Mouse (Mus musculus) myocyte (in vitro differentiated cells): Measurements from ENCODE around the gene Mbd5. TPM values are rescaled to one million over a fixed set of nuclear protein-coding genes. Genes with fewer than 3 reads are reported as not detected.

ENCODE experiments used
- H3K27me3 ChIP-seq: one replicate; pipeline ENCODE4 v1.6.1; 2011; ENCODE audit not compliant: control insufficient read depth, insufficient read depth, insufficient read length
- H3K36me3 ChIP-seq: one replicate; pipeline ENCODE4 v1.6.1; 2011; ENCODE audit not compliant: control insufficient read depth, insufficient read depth
- H3K4me2 ChIP-seq: one replicate; pipeline ENCODE4 v1.6.1; 2011; ENCODE audit warnings: low read depth, control low read depth
- H3K4me3 ChIP-seq: one replicate; pipeline ENCODE4 v1.5.1; 2011; ENCODE audit warnings: mild to moderate bottlenecking, control low read depth, moderate library complexity
- H3K79me2 ChIP-seq: one replicate; pipeline ENCODE4 v1.6.1; 2011; ENCODE audit not compliant: control insufficient read depth, insufficient read depth
- H3ac ChIP-seq: one replicate; pipeline ENCODE4 v1.6.1; 2011; ENCODE audit not compliant: control insufficient read depth, insufficient read length
- CEBPB ChIP-seq: IDR thresholded peaks from 2 replicates; pipeline ENCODE4 v1.6.1; 2011; ENCODE audit warnings: mild to moderate bottlenecking, moderate library complexity; ENCODE audit not compliant: poor library complexity, insufficient read depth, severe bottlenecking
- E2F4 ChIP-seq: IDR thresholded peaks from one replicate; pipeline ENCODE4 v1.6.1; 2011; ENCODE audit warnings: mild to moderate bottlenecking, control low read depth, moderate library complexity; ENCODE audit not compliant: insufficient read depth
- MAX ChIP-seq: IDR thresholded peaks from one replicate; pipeline ENCODE4 v1.6.1; 2011; ENCODE audit warnings: low read depth, mild to moderate bottlenecking, control low read depth
- MYOD1 ChIP-seq, 3 experiments: IDR thresholded peaks; one replicate each; pipeline ENCODE4 v1.6.1; 2011; ENCODE audit warnings: control low read depth in 2 of 3, low read depth in 2 of 3, mild to moderate bottlenecking in 2 of 3, moderate library complexity in 1 of 3; ENCODE audit not compliant: insufficient read length in 2 of 3, control insufficient read depth in 1 of 3
- MYOG ChIP-seq, 3 experiments: IDR thresholded peaks; one replicate each; pipeline ENCODE4 v1.6.1; 2011; ENCODE audit warnings: control low read depth in 2 of 3, low read depth in 2 of 3, mild to moderate bottlenecking in 2 of 3; ENCODE audit not compliant: insufficient read length in 2 of 3, control insufficient read depth in 1 of 3, insufficient read depth in 1 of 3
- POLR2A ChIP-seq: IDR thresholded peaks from one replicate; pipeline ENCODE4 v1.6.1; 2011; ENCODE audit warnings: low read depth, mild to moderate bottlenecking, control low read depth, moderate library complexity; ENCODE audit not compliant: insufficient read length
- POLR2AphosphoS2 ChIP-seq: IDR thresholded peaks from one replicate; pipeline ENCODE4 v1.6.1; 2011; ENCODE audit warnings: low read depth, control low read depth; ENCODE audit not compliant: insufficient read length
- REST ChIP-seq: IDR thresholded peaks from one replicate; pipeline ENCODE4 v1.6.1; 2011; ENCODE audit warnings: mild to moderate bottlenecking, control low read depth, moderate library complexity; ENCODE audit not compliant: insufficient read depth, insufficient read length
- SRF ChIP-seq: IDR thresholded peaks from one replicate; pipeline ENCODE4 v1.6.1; 2011; ENCODE audit warnings: low read depth; ENCODE audit not compliant: control insufficient read depth, insufficient read length
- TCF12 ChIP-seq: IDR thresholded peaks from one replicate; pipeline ENCODE4 v1.6.1; 2011; ENCODE audit warnings: mild to moderate bottlenecking, control low read depth; ENCODE audit not compliant: poor library complexity, insufficient read depth, severe bottlenecking
- TCF3 ChIP-seq: IDR thresholded peaks from one replicate; pipeline ENCODE4 v1.6.1; 2011; ENCODE audit warnings: low read depth, control low read depth; ENCODE audit not compliant: insufficient read length
- USF1 ChIP-seq: IDR thresholded peaks from one replicate; pipeline ENCODE4 v1.6.1; 2011; ENCODE audit warnings: low read depth, mild to moderate bottlenecking, control low read depth, moderate library complexity
- polyA plus RNA-seq: library from polyadenylated mRNA; unstranded; fragments of >200 nt; fragmentation: generic; extraction: Trizol; gene quantifications from one replicate; pipeline ENCODE4 v1.2.1, GENCODE M21; 2012; ENCODE audit warnings: missing spikeins

Gene Mbd5
- polyA plus RNA-seq, 1 experiment = 5.0 TPM

DNA sequence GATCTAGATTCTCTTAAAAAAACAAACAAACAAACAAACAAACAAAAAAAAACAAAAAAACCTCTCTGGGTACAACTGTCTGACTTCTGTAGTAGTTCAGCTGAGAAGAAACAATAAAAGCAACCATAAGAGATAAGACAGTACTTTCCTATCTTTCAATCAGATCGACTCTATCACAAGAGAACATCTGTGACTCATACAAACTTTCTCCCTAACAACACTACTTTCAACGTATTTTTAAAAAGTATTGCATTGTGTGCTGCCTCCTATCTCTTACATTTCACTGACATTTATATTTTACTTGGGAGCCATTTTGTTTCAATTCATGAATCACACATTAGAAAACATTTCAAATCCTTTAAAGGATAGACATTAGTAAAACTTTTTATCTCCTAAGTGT, 14.2 kb upstream of the Mbd5 start:
- Histone ChIP-seq H3K27me3 (no peaks in the 10 kb centered on the region), H3K4me3 (no peak overlapping the region), H3K4me2 (no peak overlapping the region), H3K36me3 (peaks cover 71% of the 10 kb centered on the region), H3K79me2 (peaks cover 9% of the 10 kb centered on the region), H3ac (no peak overlapping the region)
- TF ChIP-seq E2F4 = no peak
- TF ChIP-seq CEBPB = no peak
- TF ChIP-seq TCF12 = no peak
- TF ChIP-seq USF1 = no peak
- TF ChIP-seq TCF3 = no peak
- TF ChIP-seq REST = no peak
- TF ChIP-seq POLR2AphosphoS2 = no peak
- TF ChIP-seq SRF = no peak
- no peak for TF ChIP-seq MAX
- no peak for TF ChIP-seq MYOD1 (IDR thresholded peaks at IDR 0.05; ENCODE audit: control insufficient read depth in 1 of 3, insufficient read length in 2 of 3, low read depth in 2 of 3)
- no peak for TF ChIP-seq MYOG (IDR thresholded peaks at IDR 0.05; ENCODE audit: control insufficient read depth in 1 of 3, insufficient read depth in 1 of 3, insufficient read length in 2 of 3, low read depth in 2 of 3)
- no peak for TF ChIP-seq POLR2A

- H3K4me3 ChIP-seq = peak overlapping the region; percentile 100
- H3K36me3 ChIP-seq = no peaks in the 10 kb centered on the region
- H3K27me3 ChIP-seq = no peaks in the 10 kb centered on the region
- H3ac ChIP-seq = no peak overlapping the region
- TF ChIP-seq REST (no peak), POLR2A (no peak), TCF12 (no peak)
- peak overlapping the region; percentile 82 for H3K4me2 ChIP-seq
- H3K79me2 ChIP-seq = peaks cover 94% of the 10 kb centered on the region
Measured at GRCm38 (mm10) chr2:48947761-48948160, 1.5 kb upstream of the Mbd5 start.

- TF ChIP-seq MYOD1 (IDR thresholded peaks at IDR 0.05; ENCODE audit: control insufficient read depth in 1 of 3, insufficient read length in 2 of 3, low read depth in 2 of 3) = no peak
- peak; percentile 49 for TF ChIP-seq POLR2A
- H3K36me3 ChIP-seq = no peaks in the 10 kb centered on the region
- H3K4me3 ChIP-seq = peak overlapping the region; percentile 100
- H3K79me2 ChIP-seq = peaks cover 94% of the 10 kb centered on the region
- no peaks in the 10 kb centered on the region for H3K27me3 ChIP-seq
- H3K4me2 ChIP-seq = peak overlapping the region; percentile 20
- peak overlapping the region; percentile 53 for H3ac ChIP-seq
Measured at GRCm38 (mm10) chr2:48949743-48950251, 489 bp downstream of the Mbd5 start.

GRCm38 (mm10) chr2:48950252-48950315, 776 bp downstream of the Mbd5 start, which contains the start of gene Orc4:
TSS of gene Orc4 (minus strand) at chr2:48950277.
- TF ChIP-seq MYOG (IDR thresholded peaks at IDR 0.05; ENCODE audit: control insufficient read depth in 1 of 3, insufficient read depth in 1 of 3, insufficient read length in 2 of 3, low read depth in 2 of 3) = no peak
- no peak for TF ChIP-seq TCF3
- TF ChIP-seq USF1 = no peak
- TF ChIP-seq POLR2A = no peak
- no peak for TF ChIP-seq POLR2AphosphoS2
- no peak for TF ChIP-seq REST
- no peak for TF ChIP-seq SRF
- H3K4me2 ChIP-seq = peak within 1 kb of the TSS; percentile 84
- H3K36me3 ChIP-seq = no peaks in the 10 kb centered on the region
- H3K79me2 ChIP-seq = peaks cover 94% of the 10 kb centered on the region
- no peaks in the 10 kb centered on the region for H3K27me3 ChIP-seq
- H3ac ChIP-seq = peak within 1 kb of the TSS; percentile 53
- H3K4me3 ChIP-seq = peak within 1 kb of the TSS; percentile 100

DNA sequence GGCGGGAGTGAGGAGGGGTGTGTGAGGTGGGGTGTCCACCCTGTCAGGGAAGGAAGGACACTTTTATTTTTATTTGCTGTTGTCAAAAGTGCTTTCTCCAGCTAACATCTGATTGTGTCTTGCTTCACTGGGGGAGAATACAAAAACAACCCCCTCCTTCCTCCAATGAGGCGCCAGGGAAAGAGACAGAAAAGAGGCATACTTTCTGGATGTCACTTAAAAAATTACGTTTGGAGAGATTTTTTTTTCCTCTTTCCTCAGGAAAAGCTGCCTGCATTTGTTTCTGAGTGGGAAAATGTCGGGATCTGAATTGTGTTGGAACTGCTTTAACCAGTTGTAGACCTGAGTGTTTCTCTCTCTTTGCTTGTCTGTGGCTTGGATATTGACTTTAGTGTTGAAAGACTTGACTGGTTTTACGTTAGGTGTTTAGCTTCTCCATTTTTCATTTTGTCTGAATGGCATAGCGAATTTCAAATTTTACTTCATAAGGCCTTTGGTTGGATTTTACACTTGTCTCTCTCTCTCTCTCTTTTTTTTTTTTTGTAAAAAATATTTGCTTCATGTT, 1.1 kb downstream of the Mbd5 start:
- Histone ChIP-seq H3ac (peak overlapping the region; percentile 53), H3K4me2 (peak overlapping the region; percentile 84), H3K4me3 (peak overlapping the region; percentile 100), H3K36me3 (no peaks in the 10 kb centered on the region), H3K27me3 (no peaks in the 10 kb centered on the region), H3K79me2 (peaks cover 94% of the 10 kb centered on the region)
- TF ChIP-seq E2F4 (no peak), MYOD1 (IDR thresholded peaks at IDR 0.05; ENCODE audit: control insufficient read depth in 1 of 3, insufficient read length in 2 of 3, low read depth in 2 of 3) (no peak), SRF (no peak), TCF3 (no peak), TCF12 (no peak), MYOG (IDR thresholded peaks at IDR 0.05; ENCODE audit: control insufficient read depth in 1 of 3, insufficient read depth in 1 of 3, insufficient read length in 2 of 3, low read depth in 2 of 3) (no peak), USF1 (no peak), POLR2A (no peak), REST (no peak), POLR2AphosphoS2 (no peak), CEBPB (no peak), MAX (no peak)
